Mouse (Mus musculus) liver, postnatal 0 days (tissue): ENCODE results near the gene Klhl3. TPM values are rescaled to one million over a fixed set of nuclear protein-coding genes. Genes with fewer than 3 reads are reported as not detected.

Experiments used
- ATAC-seq: fragments of 200-750 bp; cut with Nextera tagmentation; 2 replicates; pipeline ENCODE4 v1.8.0; 2017; ENCODE audit warnings: mild to moderate bottlenecking, moderate library complexity
- DNase-seq: peaks from one replicate; pipeline ENCODE4 v3.0.0-alpha.2; 2016
- H3K27ac ChIP-seq: fragments of 300-500 bp; sonication (generic); 2 replicates; pipeline ENCODE4 v1.5.1; 2014; ENCODE audit warnings: antibody characterized with exemption, moderate library complexity, mild to moderate bottlenecking, low read depth
- H3K27me3 ChIP-seq: fragments of 300-500 bp; sonication (generic); 2 replicates; pipeline ENCODE4 v1.6.1; 2014; ENCODE audit warnings: low read length, control low read depth, mixed read lengths; ENCODE audit not compliant: insufficient read depth
- H3K36me3 ChIP-seq: fragments of 300-500 bp; sonication (generic); replicated peaks from 2 replicates; pipeline ENCODE4 v1.6.1; 2014; ENCODE audit warnings: mild to moderate bottlenecking, control low read depth, low read length, moderate library complexity, mixed read lengths; ENCODE audit not compliant: insufficient read depth
- H3K4me1 ChIP-seq: fragments of 300-500 bp; sonication (generic); 2 replicates; pipeline ENCODE4 v1.6.1; 2014; ENCODE audit warnings: antibody characterized with exemption, mild to moderate bottlenecking, control low read depth; ENCODE audit not compliant: insufficient read depth
- H3K4me2 ChIP-seq: fragments of 300-500 bp; sonication (generic); 2 replicates; pipeline ENCODE4 v1.6.1; 2014; ENCODE audit warnings: low read depth, mild to moderate bottlenecking, low read length, moderate library complexity, mixed read lengths
- H3K4me3 ChIP-seq: fragments of 300-500 bp; sonication (generic); 2 replicates; pipeline ENCODE4 v1.5.1; 2014; ENCODE audit warnings: low read depth, low read length
- H3K9ac ChIP-seq: fragments of 300-500 bp; sonication (generic); replicated peaks from 2 replicates; pipeline ENCODE4 v1.6.1; 2014; ENCODE audit warnings: mild to moderate bottlenecking, moderate library complexity
- H3K9me3 ChIP-seq: fragments of 300-500 bp; sonication (generic); 2 replicates; pipeline ENCODE4 v1.6.1; 2016; ENCODE audit warnings: mild to moderate bottlenecking, control low read depth, low read length, mixed read lengths
- CTCF ChIP-seq: sonication (generic); IDR thresholded peaks from 2 replicates; pipeline ENCODE4 v1.5.1; 2016; ENCODE audit warnings: antibody characterized with exemption, low read depth
- EP300 ChIP-seq: IDR thresholded peaks from 2 replicates; pipeline ENCODE4 v1.6.1; 2016; ENCODE audit warnings: antibody characterized with exemption, low read depth, mild to moderate bottlenecking
- WGBS: fragments of 180-500 bp; shearing (Covaris S2); extraction: QIAGEN DNeasy Blood & Tissue Kit; methylation state at CpG from one replicate; pipeline ENCODE4 v1.1.7; 2014; ENCODE audit not compliant: insufficient replicate concordance; 5-methylcytosine and 5-hydroxymethylcytosine counted together
- polyA plus RNA-seq: library from polyadenylated mRNA; unstranded; fragments of >200 nt; fragmentation: Nextera tagmentation; extraction: Ambion mirVana; gene quantifications from 2 replicates; pipeline ENCODE4 v1.2.1, GENCODE M21; 2015

The Klhl3 gene
- polyA plus RNA-seq, 1 experiment from 2014 or later = 2.9 TPM

DNA sequence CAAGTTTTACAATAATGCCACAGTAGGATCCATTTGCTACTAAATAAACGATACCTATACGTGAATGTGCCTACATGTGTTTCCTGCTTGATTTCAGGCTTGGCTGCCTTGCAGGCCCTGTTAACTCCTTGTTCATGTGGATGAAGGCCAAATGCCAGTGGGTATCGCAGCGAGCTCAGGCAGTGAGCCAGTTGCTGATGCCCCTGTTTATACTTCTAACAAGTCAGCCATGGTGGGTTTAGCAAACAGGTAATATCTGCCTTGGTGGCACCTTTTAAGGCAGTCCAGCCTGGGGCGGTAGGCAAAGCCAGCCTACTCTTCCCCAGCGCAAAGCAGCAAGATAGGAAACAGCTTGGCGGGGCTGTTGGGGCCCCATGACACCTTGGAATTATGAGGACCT is 103.0 kb downstream of the Klhl3 start:
- ATAC-seq (no peak), DNase-seq (no peak)
- WGBS = 80% methylated on average over 7 of the region's 7 CpGs
- Histone ChIP-seq H3K27me3 (no peaks in the 10 kb centered on the region), H3K4me2 (no peak overlapping the region), H3K4me1 (no peaks in the 10 kb centered on the region), H3K9ac (no peak overlapping the region), H3K4me3 (no peak overlapping the region), H3K36me3 (peaks cover 5% of the 10 kb centered on the region), H3K27ac (no peak overlapping the region), H3K9me3 (no peaks in the 10 kb centered on the region)
- TF ChIP-seq CTCF (no peak), EP300 (no peak)

DNA sequence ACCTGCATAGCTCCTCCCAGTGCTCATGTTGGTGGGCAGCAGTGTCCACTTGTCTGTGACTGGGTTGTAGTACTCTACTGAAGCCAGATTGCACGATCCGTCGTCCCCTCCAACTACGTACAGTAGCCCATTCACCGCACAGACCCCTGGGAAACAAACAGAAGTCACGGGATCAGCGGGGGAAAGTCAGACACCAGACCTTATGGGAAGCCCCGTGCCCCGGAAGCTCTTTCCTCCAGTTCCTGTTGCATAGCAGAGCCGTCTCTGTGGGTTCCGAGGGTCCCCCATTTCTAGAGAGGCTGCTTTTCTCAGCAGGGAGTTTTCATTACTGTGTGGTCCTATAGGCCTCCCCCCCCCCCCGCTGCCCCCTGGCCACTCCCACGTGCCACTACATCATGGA is 104.1 kb downstream of the Klhl3 start:
- Histone ChIP-seq H3K9ac (no peak overlapping the region), H3K4me2 (no peak overlapping the region), H3K27me3 (no peaks in the 10 kb centered on the region), H3K4me3 (no peak overlapping the region), H3K36me3 (peaks cover 8% of the 10 kb centered on the region), H3K4me1 (no peaks in the 10 kb centered on the region), H3K27ac (no peak overlapping the region), H3K9me3 (no peaks in the 10 kb centered on the region)
- TF ChIP-seq CTCF (no peak), EP300 (no peak)
- DNase-seq (no peak), ATAC-seq (no peak)
- WGBS = 82% methylated on average over 12 of the region's 13 CpGs

DNA sequence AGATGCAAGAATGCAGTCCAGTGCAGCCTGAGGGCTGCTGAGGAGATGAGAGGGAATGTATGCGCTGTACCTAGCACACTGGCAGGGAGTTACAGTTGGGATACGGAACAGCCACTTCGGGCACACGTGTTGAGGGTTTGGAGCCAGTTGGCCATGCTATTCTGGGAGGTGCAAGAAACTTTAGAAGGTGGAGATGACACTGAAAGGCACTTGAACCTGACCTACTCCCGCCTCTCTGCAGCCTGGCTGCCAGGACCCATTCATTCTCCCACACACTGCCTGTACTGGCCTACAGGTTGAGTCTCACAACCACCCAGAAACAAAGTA is 105.4 kb downstream of the Klhl3 start:
- Histone ChIP-seq H3K4me2 (no peak overlapping the region), H3K27ac (no peak overlapping the region), H3K27me3 (no peaks in the 10 kb centered on the region), H3K36me3 (peaks cover 8% of the 10 kb centered on the region), H3K9ac (no peak overlapping the region), H3K4me1 (no peaks in the 10 kb centered on the region), H3K9me3 (no peaks in the 10 kb centered on the region), H3K4me3 (no peak overlapping the region)
- WGBS = 80% methylated on average over 5 of the region's 5 CpGs
- TF ChIP-seq EP300 (no peak), CTCF (no peak)
- DNase-seq (no peak), ATAC-seq (no peak)

DNA sequence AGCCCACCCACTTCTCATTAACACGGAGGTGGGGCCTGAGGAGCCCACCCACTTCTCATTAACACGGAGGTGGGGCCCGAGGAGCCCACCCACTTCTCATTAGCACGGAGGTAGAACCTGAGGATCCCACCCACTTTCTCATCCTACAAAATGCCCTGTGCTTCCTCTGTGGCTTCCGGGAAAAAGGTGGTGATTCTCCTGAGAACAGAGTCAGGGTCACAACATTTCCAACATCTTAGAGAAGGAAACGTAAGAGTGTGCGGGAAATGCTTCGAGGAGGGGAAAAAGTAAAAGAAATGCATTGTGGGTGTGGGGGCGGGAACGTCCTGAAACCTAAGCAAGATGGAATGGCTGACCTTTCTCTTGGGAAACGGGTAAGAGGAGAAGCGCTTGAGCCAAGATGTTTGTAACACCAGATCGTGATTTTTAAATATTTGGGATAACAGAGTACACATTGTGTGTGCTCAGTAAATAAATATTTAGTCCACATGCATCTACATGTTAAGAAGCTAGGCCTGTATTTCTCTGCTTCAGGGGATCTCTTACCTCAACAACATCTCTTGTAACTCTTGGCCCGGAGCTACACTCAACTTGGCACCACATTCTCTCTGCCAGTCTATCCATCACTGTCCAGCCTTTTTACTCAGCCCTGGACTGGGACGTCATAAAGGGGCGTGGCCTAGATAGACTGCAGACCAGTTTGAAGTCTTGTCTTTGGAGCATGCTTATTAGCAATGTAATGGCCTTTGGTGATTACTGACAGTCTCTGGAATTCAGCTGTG is 105.9 kb downstream of the Klhl3 start:
- Histone ChIP-seq H3K27ac (no peak overlapping the region), H3K9ac (no peak overlapping the region), H3K27me3 (no peaks in the 10 kb centered on the region), H3K4me3 (no peak overlapping the region), H3K36me3 (peaks cover 8% of the 10 kb centered on the region), H3K9me3 (no peaks in the 10 kb centered on the region), H3K4me1 (no peaks in the 10 kb centered on the region), H3K4me2 (no peak overlapping the region)
- TF ChIP-seq CTCF = no peak
- TF ChIP-seq EP300 = no peak
- WGBS = 63% methylated on average over 15 of the region's 16 CpGs
- no peak for ATAC-seq
- no peak for DNase-seq

DNA sequence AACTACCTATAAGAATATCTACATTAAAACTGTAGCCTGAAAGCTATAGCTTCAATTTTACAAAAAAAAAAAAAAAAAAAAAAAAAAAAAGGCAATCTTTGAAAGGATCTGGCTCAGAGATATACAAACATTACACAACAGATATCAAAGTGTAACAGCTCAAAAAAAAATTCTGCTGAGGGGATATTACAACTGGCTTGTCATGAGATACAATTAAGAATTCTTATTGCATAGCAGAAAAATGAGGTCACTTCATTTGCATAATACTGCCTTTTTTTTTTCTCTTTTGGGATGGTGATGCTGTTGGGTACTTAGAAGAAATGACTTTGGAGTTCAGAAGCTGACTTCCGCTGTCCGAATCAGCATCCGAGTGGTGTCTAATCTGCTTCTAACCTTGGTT is 111.6 kb downstream of the Klhl3 start:
- H3K27ac ChIP-seq = no peak overlapping the region
- DNase-seq = no peak
- ATAC-seq = no peak
- TF ChIP-seq EP300 = no peak
- no peak for TF ChIP-seq CTCF
- no peak overlapping the region for H3K4me2 ChIP-seq
- H3K36me3 ChIP-seq = 0 out of 2 replicates have a peak, but pooled peaks cover 3% of the 10 kb centered on the region
- no peaks in the 10 kb centered on the region for H3K4me1 ChIP-seq
- H3K9ac ChIP-seq = no peak overlapping the region
- H3K27me3 ChIP-seq = no peaks in the 10 kb centered on the region
- no peak overlapping the region for H3K4me3 ChIP-seq
- WGBS = 87% methylated on average over 3 of the region's 3 CpGs
- H3K9me3 ChIP-seq = no peaks in the 10 kb centered on the region

DNA sequence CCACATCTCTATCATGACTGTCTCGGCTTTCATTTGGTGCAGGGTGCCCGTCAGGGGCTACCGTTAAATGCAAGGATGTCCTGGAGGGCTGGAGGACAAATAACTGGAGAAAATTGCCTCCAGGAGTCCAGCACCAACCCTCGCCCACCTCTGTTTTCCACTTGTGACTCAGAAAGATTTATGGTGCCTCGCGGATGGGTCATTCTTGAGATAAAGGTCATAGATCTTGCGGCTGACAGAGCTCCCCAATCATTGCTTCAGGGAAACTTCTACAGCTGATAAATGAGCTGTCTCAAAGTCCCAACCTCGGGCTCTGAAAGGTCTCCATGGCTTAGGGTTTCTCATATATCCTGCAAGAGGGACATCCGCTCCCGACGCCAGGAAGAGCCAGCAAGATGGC is 116.9 kb downstream of the Klhl3 start:
- no peak overlapping the region for H3K4me2 ChIP-seq

More for the DNA sequence above, 116.9 kb downstream of the Klhl3 start:
- WGBS = 65% methylated on average over 11 of the region's 11 CpGs
- DNase-seq (no peak), ATAC-seq (no peak)
- H3K4me1 ChIP-seq = no peaks in the 10 kb centered on the region
- H3K36me3 ChIP-seq = no peaks in the 10 kb centered on the region
- H3K9me3 ChIP-seq = no peaks in the 10 kb centered on the region
- no peak overlapping the region for H3K9ac ChIP-seq
- TF ChIP-seq EP300 (no peak), CTCF (no peak)
- no peak overlapping the region for H3K4me3 ChIP-seq
- H3K27ac ChIP-seq = no peak overlapping the region
- H3K27me3 ChIP-seq = no peaks in the 10 kb centered on the region
